Mouse (Mus musculus) heart, postnatal 36 days (tissue): Measurements from ENCODE around the gene Podn. TPM values are rescaled to one million over a fixed set of nuclear protein-coding genes. Genes with fewer than 3 reads are reported as not detected.
A peak's percentile ranks its signal among the peaks of the same experiment; 100 is the strongest.
"Not testable (repeated sequence)": the region's sequence is repeated elsewhere in the genome, so short reads cannot be mapped to it uniquely, and the experiment has no call there.

ENCODE experiments used
- DNase-seq, 2 experiments: peaks; one replicate each; pipeline ENCODE4 v3.0.0; 2021 to 2022
- intact Hi-C: fragments of 180-260 bp; cut with DNase I; formaldehyde crosslinking; loops from one replicate; pipeline ENCODE4 v1.15.1; 2025
- total RNA-seq, 2 experiments: library from RNA; stranded (reverse); gene quantifications; 2 replicates each; pipeline ENCODE4 v1.2.3; 2021

Podn gene
- 10 to 100 TPM; 25.6 to 26.3 TPM for total RNA-seq

DNA sequence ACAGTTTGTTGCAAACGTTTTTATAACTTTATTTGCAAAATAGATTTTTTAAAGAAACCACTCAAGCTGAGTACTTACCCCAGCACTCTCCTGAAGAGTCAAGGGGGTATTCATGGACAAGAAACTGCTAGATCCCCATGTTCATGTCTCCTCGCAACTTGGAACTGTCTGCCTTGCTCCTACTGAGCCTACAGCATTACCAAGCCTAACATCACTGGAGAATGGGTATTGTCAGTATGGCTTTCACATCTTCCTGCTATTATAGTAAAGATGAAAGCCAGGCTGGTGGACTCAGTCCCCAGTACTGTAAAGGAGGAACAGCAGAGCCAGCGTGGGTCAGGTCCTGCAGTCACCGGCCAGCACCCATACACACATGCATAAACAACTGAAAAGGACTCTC lies at the start of gene Podn:
Gene Podn, minus strand, starts transcription at position 101 of the 400 bp plus-strand sequence.
- intact Hi-C loops: no loop called here
- no peak for DNase-seq

DNA sequence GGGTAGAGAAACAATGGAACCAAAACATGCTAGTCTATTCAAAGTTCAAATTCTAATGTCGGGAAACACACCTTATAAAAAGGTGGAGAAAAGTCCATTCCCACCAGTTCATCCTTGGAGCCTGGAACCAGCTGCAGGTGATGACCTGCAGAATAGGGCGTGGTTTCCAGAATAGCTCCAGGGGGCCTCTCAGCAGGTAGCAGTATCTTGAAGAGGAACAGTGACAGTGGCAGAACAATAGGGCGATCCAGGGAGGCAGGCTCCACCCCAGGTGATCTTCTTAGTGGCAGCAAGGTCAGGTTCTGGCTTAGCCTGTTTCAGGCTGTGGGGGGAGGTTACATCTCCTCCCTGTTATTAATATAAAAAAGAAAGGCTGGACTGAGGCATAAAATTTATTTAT lies 49.3 kb upstream of the Podn start:
- intact Hi-C loops, DNase-seq: not testable (repeated sequence)

GRCm38 (mm10) chr4:108144880-108145279 lies 48.6 kb upstream of the Podn start, which contains the start of gene Scp2:
Scp2 (minus strand) TSS chr4:108144998.
- intact Hi-C loops: no loop called here
- DNase-seq: no peak

GRCm38 (mm10) chr4:108143778-108144177 lies 47.5 kb upstream of the Podn start:
- intact Hi-C loops: no loop called here
- no peak for DNase-seq

DNA sequence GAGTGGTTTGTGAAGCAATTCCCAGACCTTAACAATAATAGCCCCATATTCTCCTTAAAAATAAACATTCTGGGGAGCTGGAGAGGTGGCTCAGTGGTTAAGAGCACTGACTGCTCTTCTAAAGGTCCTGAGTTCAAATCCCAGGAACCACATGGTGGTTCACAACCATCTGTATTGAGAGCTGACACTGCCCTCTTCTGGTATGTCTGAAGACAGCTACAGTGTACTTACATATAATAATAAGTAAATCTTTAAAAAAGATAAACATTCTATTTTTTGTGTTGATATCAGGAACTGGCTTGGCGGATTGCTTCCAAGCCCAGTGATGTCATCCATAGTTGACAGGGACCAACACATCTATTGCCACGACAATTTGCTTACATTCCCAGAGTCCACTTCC lies 46.9 kb upstream of the Podn start:
- intact Hi-C loops, DNase-seq: not testable (repeated sequence)

- no peak for DNase-seq
- intact Hi-C loops: no loop called here
These were observed 40.7 kb upstream of the Podn start for GRCm38 (mm10) chr4:108136938-108137337.

DNA sequence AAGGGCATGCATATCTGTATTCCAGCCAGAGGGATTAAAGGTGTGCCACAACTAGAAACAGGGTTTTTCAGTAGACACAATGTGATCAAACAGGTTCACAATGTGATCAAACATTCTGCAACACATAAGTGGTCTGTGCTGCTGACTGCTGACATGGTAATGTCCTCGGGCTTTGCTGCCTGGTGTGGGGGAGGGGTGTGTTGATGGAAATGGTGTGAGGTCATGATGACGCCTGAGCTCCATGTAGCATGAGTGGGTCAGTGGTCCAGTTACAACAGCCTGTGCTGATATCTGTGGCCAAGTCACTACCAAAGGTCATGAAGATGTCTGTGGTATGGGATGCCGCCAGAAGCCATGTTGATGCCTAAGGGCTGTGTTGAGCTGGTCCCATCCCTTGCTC lies 34.2 kb upstream of the Podn start:
- no peak for DNase-seq
- intact Hi-C loops: no loop called here

- peak; percentile 3 to 8 for DNase-seq
- intact Hi-C loops: no loop called here
These were observed 32.1 kb upstream of the Podn start for GRCm38 (mm10) chr4:108128339-108128738.

GRCm38 (mm10) chr4:108127516-108127915 lies 31.3 kb upstream of the Podn start:
- intact Hi-C loops: no loop called here
- DNase-seq: no peak

GRCm38 (mm10) chr4:108126260-108126659 lies 30.0 kb upstream of the Podn start:
- intact Hi-C loops: no loop called here
- DNase-seq: no peak

DNA sequence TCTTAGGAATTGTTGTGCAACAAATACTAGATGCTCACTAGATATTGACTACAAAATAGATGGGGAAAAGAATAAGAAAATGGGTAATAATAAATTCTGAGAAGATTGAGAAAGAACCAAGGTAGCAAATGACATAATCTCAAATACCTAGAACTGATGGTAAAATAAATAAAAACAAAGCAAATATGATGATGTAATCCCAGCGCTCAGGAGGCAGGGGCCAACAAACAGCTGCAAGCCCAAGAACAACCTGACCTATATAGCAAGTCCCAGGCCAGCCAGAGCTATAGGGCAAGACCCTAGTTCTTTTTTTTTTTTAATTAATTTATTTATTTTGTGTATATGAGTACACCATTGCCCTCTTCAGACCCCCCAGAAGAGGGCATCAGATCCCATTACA lies 27.9 kb upstream of the Podn start:
- intact Hi-C loops: loop anchor here (5.0 kb wide), 1 partner anchor 203 kb away; the partner anchor contains the start of gene Coa7
- DNase-seq: no peak

- intact Hi-C loops: no loop called here
- DNase-seq: peak; percentile 93 to 95
These were observed 22.0 kb upstream of the Podn start for GRCm38 (mm10) chr4:108117924-108118876.

- peak in 1 of 2 experiments; percentile 3 for DNase-seq
- intact Hi-C loops: no loop called here
These were observed 21.2 kb upstream of the Podn start for GRCm38 (mm10) chr4:108117488-108117887.

DNA sequence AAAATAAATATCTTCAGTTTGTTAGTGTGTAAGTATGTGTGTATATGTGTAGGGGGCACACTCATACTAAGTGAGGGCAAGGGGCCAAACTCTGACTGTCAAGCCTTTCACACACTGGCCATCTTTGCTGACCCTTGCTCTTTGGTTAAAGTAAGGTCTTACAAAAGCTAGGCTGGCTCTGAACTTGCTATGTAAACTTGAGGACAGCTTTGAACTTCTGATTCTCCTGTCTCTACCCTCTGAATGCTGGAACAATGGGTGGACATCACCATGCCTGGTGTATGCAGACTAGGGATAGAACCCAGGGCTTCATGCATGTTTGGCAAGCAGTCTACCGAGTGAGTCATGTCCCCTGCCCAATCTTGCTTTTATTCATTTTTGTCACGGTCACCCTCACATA lies 20.2 kb upstream of the Podn start:
- intact Hi-C loops: no loop called here
- no peak for DNase-seq

DNA sequence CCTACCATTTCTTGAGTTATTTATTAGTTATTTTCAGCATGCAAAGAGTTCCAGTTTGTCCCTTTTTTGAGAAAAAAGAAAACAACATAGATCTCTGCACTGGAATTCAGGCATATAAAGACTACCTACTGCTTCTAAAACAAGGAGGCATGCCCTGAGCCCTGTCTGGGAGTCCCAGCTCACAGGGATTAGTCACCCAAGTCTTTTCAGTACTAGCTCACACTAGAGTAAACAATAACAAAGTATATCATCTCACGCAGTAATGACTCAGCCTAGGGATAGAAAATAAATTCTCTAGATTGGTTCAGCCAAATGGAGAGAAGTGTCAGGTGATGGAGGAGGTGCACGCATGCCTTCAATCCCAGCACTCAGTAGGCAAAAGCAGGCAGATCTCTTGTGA lies 14.5 kb upstream of the Podn start:
- intact Hi-C loops: no loop called here
- DNase-seq: no peak

DNA sequence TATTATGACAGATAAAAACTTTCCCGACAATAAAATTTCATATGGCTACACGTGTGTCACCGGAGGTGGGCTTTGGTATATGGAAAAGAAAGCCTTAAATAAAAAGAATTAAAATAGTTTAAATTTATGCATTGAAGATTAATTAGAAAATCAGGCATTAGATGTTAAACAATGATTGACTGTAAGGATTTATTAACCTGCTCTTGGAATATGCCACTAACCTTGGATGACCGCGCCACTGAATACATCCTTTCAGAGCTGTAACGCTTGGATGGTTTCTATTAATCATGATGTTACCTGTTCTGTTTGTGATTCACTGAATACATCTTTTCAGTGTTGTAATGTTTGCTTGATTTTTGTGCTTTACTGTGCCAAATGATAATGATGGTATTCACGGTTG lies 13.5 kb upstream of the Podn start:
- no peak for DNase-seq
- intact Hi-C loops: no loop called here

GRCm38 (mm10) chr4:108092741-108093397 lies 3.4 kb downstream of the Podn start:
- no peak for DNase-seq
- intact Hi-C loops: no loop called here

GRCm38 (mm10) chr4:108083993-108084392 lies 12.3 kb downstream of the Podn start:
- no peak for DNase-seq
- intact Hi-C loops: no loop called here

- intact Hi-C loops: no loop called here
These were observed 13.1 kb downstream of the Podn start for GRCm38 (mm10) chr4:108083032-108083735.

GRCm38 (mm10) chr4:108082401-108082806 lies 13.8 kb downstream of the Podn start:
- DNase-seq: no peak
- intact Hi-C loops: no loop called here

More at GRCm38 (mm10) chr4:108083032-108083735, 13.1 kb downstream of the Podn start:
- DNase-seq: no peak

DNA sequence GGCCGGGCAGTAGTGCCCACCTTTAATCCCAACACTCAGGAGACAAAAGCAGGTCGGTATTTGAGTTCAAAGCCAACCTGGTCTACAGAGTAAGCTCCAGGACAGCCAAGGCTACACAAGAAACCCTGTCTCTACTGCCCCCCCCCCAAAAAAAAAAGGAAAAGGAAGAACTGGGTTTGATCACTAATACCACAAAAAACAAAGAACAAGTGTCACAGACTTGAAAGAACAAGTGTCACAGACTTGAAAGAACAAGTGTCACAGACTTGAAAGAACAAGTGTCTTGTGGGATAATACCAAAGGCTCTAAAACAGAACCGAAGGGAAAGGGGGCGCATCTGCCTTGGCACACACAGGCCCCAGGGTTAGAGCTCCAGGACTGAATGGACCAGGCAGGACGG lies 15.4 kb downstream of the Podn start:
- no peak for DNase-seq
- intact Hi-C loops: no loop called here
